Mouse (Mus musculus) adrenal gland, postnatal 25 days (tissue): ENCODE measurements around the gene Nanos2. TPM values are rescaled to one million over a fixed set of nuclear protein-coding genes. Genes with fewer than 3 reads are reported as not detected.

Experiments
- DNase-seq: peaks from one replicate; pipeline ENCODE4 v3.0.0; 2021; ENCODE audit warnings: mixed read lengths
- total RNA-seq: library from RNA; stranded (reverse); gene quantifications from 2 replicates; pipeline ENCODE4 v1.2.3, GENCODE M21; 2021

Gene Nanos2
- total RNA-seq, 1 experiment from 2014 or later = not detected

DNA sequence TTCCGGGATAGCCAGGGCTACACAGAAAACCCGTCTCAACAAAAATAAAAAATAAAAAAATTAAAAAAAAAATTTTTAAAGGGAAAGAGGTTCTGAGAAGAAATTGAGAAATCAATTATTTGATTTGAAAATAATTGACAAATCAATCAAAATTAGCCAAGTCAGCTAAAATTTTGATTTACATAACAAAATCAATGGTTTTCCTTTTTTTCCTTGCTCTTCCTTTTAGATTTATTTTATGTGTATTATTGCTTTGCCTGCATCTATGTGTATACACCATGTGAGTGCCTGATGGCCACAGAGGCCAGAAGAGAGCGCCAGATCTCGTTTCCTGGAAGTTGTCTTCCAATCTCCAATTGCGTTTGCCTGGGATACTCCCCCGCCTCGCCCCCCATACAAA is 30.7 kb downstream of the Nanos2 start:
- DNase-seq = no peak

DNA sequence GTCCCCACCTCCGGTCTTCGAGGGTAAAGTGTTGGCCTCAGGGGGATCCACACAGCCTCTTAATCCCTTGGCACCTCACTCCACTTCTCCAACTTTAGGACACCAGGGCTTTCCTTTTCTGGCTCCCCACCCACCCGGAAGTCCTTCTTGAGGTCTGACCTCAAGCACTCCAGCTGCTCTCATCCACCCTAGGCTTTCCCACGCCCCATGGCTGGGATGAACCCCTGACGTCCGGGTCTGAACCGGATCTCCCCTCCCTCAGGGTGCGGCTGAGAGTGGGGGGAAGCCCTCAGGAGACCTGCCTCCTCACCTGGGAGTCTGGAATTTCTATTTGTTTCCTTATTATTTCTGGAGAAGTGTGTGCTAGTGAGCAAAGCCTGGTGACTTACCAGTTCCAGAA is 33.8 kb downstream of the Nanos2 start:
- no peak for DNase-seq

DNA sequence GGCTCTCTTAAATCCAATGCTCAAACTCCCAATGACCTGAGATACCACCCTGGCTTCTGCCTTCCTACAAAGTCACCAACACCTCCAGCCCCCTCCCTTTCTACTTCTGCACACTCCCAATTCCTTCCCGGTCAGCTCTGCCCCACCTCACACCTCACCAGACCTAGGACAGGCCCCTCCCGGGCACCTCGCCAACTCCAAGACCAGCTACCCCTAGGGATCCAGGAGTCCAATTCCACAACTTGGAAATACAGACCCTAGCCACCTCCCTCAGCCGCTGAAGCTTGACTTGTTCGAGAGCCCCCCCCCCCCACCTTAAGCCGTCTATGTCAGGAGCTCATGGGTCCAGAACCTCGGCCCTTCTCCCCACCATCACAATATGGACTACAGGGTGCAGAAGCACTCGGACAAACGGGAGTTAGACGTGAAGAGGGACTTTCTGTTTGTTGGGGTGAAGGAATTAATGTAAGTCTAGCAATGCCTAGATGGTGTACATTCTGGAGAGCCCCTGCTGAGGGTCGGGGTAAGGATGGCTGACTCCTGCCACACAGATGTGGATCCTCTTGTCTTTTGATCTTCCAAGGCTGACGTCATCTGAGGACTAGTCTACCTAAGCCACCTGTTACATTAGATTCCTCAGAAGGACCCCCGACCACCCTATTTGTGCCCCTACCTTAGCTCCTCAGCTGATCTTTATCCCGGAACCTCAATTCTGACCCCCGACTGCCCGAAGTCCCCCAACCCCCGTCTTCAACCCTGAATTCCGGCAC is 35.2 kb downstream of the Nanos2 start:
- no peak for DNase-seq

DNA sequence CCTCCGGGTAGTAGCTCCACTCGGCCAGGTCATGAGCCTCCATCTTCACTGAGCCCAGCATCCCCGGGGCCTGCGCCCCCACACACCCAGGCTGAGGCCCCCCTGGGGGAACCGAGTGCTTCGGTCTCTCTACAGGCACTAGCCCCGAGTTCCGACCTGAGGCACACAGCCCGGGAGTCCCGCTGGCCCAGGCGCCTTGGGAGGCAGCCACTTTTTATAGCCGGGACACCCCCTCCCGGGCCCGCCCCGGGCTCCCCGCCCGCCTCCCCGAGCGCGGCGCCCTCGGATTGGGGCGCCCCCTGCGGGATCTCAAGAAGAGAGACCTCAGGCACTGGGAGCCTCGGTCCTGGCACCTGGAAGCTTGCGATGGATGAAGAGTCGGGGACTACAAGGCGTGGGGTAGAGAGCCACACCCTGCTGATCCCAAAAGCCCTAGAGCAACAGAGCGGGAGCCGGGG is 36.2 kb downstream of the Nanos2 start, which contains the start of gene Foxa3:
Gene Foxa3, minus strand, starts transcription at position 182 of the 458 bp plus-strand sequence.
- peak; percentile 47 for DNase-seq

DNA sequence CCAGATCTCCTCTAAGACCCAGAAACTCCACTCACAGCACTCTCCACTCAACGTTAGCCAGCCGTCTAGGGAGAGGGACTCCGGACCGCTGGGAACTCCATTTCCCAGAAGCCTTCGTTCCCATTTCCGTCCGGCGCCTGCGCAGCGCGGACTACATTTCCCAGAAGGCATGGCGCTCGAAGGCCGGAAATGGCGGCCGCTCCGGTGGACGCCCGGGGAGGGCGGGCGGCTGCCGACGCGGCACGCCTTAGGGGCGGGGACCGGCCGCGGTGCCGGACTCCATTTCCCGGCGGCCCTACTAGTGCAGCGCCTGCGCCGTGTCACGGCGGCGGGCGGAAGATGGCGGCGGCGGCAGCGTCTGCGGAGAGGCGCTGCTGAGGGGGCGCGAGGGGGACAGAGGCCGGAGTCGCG is 36.9 kb downstream of the Nanos2 start, which contains the start of gene Sympk:
Gene Sympk, plus strand, starts transcription at position 282 of the 411 bp plus-strand sequence.
- DNase-seq = peak; percentile 95

DNA sequence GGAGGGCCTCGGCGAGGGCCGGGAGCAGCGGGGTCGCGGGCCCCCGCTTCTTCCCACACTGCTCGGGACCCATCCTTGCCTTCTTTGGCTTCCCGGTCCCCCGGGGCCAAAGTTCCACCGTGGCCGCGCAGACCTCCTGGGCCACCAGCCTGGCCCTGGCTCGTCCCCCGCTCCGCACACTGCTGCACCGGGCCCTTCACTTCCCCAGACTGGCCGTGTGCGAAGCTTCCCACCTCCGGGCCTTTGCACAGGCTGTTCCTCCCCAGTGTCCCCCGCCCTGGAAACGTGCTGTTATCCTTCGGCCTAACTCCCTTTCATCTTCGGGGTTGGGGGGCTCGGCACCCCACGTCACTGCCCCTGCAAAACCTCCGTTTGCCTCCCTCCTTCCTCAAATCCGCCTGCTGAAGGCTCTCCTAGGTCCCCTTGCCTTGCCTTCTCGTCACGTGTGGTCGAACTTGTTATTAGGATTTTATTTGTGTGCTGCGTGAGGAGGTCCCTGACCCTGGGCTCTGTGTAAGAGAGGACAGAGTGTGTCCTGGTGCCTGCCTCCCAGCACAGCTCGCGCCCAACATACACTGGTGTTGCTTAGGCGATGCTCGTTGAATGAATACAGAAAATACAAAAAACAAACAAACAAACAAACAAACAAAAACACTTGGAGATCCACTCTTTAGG is 37.5 kb downstream of the Nanos2 start:
- no peak for DNase-seq

DNA sequence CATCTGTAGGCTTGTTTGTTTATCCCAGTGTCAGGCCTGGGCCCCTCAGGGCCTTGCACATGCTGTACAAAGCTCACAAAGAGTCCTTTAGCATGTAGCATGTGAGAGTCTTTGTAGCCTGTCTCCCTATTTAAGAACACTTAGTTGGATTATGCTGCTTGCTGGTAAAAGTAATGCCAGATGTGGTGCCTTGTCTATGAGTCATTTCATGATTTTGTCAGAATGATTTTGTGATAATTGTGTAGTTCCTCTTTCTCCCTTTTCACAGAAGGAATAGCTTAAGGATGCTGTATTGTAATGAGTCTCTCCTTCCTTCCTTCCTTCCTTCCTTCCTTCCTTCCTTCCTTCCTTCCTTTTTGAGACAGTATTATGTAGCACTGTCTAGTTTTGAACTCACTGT is 40.9 kb downstream of the Nanos2 start:
- DNase-seq = no peak

DNA sequence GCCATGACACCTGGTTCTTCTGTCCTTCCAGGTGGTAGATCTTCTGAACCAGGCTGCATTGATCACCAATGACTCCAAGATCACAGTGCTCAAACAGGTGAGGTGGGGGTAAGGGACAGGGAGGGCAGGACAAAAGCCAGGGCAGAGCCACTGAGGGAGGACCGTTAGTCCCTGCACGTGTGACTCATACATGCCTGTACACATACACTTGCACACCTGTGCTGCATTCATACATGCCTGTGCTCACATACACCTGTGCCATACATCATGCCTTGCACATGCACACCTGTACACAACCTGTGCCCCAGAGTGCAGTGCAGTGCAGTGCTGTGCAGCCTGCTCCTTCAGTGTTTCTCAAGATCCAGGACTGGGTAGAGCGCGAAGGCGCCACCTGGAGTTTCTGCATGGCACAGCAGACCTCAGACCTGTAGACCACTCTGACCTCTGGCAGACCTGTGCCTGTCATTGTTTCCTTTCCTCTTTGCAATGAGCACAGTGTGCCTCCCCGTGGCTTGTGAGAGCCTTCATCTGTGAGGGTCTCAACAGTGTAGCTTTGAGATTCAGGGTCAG is 42.0 kb downstream of the Nanos2 start:
- DNase-seq = peak; percentile 53

DNA sequence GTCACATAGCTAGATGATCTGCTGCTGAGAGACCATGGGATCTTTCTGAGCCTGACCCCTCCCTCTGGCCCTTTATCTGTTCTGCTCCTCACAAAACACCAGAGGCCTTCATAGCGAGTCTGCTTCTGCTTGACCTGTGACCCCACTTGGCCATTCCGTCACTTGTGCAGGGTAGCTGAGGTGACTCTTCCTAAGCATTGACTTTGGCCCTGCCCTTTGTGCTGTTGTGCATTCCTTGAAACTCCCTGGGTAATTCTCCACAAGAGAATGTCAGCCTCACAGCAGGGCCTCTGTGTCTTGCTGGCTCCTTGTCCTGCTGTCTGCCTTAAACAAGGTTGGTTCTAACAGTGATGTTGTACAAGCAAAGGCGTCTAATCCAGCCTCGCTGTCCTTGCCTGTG is 44.4 kb downstream of the Nanos2 start:
- DNase-seq = no peak

Other genes with a start within 250 kb of the Nanos2 start
- gene Psg19, start 188.9 kb upstream of the Nanos2 start, total RNA-seq = not detected in 2 replicates
- gene Psg17, start 165.8 kb upstream of the Nanos2 start, total RNA-seq = not detected in 2 replicates
- 5.3 and 7.8 TPM in 2 replicates for gene Mill2, start 147.4 kb upstream of the Nanos2 start, total RNA-seq
- 1.9 and 2.0 TPM in 2 replicates for gene Pglyrp1, start 116.1 kb upstream of the Nanos2 start, total RNA-seq
- 16.5 and 20.8 TPM in 2 replicates for gene Ccdc61, start 77.0 kb upstream of the Nanos2 start, total RNA-seq
- gene Nova2, start 61.5 kb upstream of the Nanos2 start, total RNA-seq = 4.9 and 6.2 TPM in 2 replicates
- 10.9 and 13.0 TPM in 2 replicates for gene Mypop, start 3.8 kb downstream of the Nanos2 start, total RNA-seq
- 45.8 and 48.3 TPM in 2 replicates for gene Irf2bp1, start 16.6 kb downstream of the Nanos2 start, total RNA-seq
- 0.76 TPM in 1 of 2 replicates, not detected in the other for gene Foxa3, start 36.1 kb downstream of the Nanos2 start, total RNA-seq
- 120 and 126 TPM in 2 replicates for gene Sympk, start 37.0 kb downstream of the Nanos2 start, total RNA-seq
- gene Rsph6a, start 67.3 kb downstream of the Nanos2 start, total RNA-seq = not detected in 2 replicates
- gene Dmwd, start 88.8 kb downstream of the Nanos2 start, total RNA-seq = 53.1 and 64.1 TPM in 2 replicates
- 106 and 114 TPM in 2 replicates for gene Dmpk, start 96.4 kb downstream of the Nanos2 start, total RNA-seq
- 21.8 and 26.1 TPM in 2 replicates for gene Six5, start 107.2 kb downstream of the Nanos2 start, total RNA-seq
- 0.09 TPM in 1 of 2 replicates, not detected in the other for gene Gm4969, start 131.0 kb downstream of the Nanos2 start, total RNA-seq
- gene Fbxo46, start 132.5 kb downstream of the Nanos2 start, total RNA-seq = 11.7 and 15.1 TPM in 2 replicates
- 15.4 and 20.3 TPM in 2 replicates for gene Qpctl, start 161.9 kb downstream of the Nanos2 start, total RNA-seq
- gene Snrpd2, start 162.3 kb downstream of the Nanos2 start, total RNA-seq = 90.5 and 99.0 TPM in 2 replicates
- gene Gipr, start 178.7 kb downstream of the Nanos2 start, total RNA-seq = 0.27 and 0.43 TPM in 2 replicates
- gene Eml2, start 189.0 kb downstream of the Nanos2 start, total RNA-seq = 36.3 and 66.2 TPM in 2 replicates
- 6.2 and 7.5 TPM in 2 replicates for gene Gpr4, start 225.1 kb downstream of the Nanos2 start, total RNA-seq
- 26.9 and 30.6 TPM in 2 replicates for gene Opa3, start 240.9 kb downstream of the Nanos2 start, total RNA-seq